Mouse (Mus musculus): Measurements from ENCODE around the gene Pex6. TPM values are rescaled to one million over a fixed set of nuclear protein-coding genes. Genes with fewer than 3 reads are reported as not detected.
A peak's percentile ranks its signal among the peaks of the same experiment; 100 is the strongest.

Gene Pex6
- 33.9 and 38.0 TPM in 2 replicates for polyA plus RNA-seq (2016; fragmentation: Nextera tagmentation; extraction: Ambion mirVana)

DNA sequence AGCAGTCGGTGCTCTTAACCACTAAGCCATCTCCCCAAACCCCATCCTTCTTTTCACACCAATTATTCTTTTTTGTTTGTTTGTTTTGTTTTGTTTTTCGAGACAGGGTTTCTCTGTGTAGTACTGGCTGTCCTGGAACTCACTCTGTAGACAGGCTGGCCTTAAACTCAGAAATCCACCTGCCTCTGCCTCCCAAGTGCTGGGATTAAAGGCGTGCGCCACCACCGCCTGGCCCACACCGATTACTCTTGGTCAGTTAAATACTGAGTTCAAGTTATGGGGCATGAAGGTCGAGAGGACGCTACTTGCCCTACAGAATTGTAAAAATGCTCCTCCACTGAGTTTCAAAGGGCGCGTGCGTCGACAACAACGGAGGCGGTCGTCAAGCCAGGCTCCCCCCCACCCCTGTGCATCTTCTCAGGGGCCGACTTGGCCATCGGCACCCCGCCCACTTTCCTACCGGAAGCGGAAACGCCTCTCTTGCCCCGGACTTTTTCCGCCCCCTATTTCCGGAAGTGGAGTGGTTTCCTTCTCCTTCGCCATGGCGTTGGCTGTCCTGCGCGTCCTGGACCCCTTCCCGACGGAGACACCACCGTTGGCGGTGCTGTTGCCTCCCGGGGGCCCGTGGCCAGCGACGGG is at the start of gene Pex6:
Gene Pex6 (plus strand): TSS at position 505 of the 639 bp plus-strand sequence.
- 9% methylated on average over 35 of the region's 36 CpGs for WGBS
- peak; percentile 90 for ATAC-seq (ENCODE audit: low FRiP score)
- Histone ChIP-seq H3K27ac (peak within 1 kb of the TSS; percentile 76), H3K4me1 (peaks cover 21% of the 10 kb centered on the region), H3K27me3 (no peaks in the 10 kb centered on the region), H3K4me3 (peak within 1 kb of the TSS; percentile 100), H3K9me3 (replicated peaks) (no peaks in the 10 kb centered on the region), H3K9ac (peak within 1 kb of the TSS; percentile 96), H3K4me2 (replicated peaks) (peak within 1 kb of the TSS; percentile 100), H3K36me3 (peaks cover 27% of the 10 kb centered on the region)

GRCm38 (mm10) chr17:46661981-46662380 is 49.3 kb upstream of the Pex6 start:
- Histone ChIP-seq H3K4me1 (no peaks in the 10 kb centered on the region), H3K9ac (no peak overlapping the region), H3K9me3 (replicated peaks) (no peaks in the 10 kb centered on the region), H3K27me3 (no peaks in the 10 kb centered on the region), H3K4me2 (replicated peaks) (no peak overlapping the region), H3K36me3 (peaks cover 98% of the 10 kb centered on the region), H3K27ac (no peak overlapping the region), H3K4me3 (no peak overlapping the region)
- WGBS, result 89% methylated on average over 12 of the region's 12 CpGs
- no peak for ATAC-seq (ENCODE audit: low FRiP score)

DNA sequence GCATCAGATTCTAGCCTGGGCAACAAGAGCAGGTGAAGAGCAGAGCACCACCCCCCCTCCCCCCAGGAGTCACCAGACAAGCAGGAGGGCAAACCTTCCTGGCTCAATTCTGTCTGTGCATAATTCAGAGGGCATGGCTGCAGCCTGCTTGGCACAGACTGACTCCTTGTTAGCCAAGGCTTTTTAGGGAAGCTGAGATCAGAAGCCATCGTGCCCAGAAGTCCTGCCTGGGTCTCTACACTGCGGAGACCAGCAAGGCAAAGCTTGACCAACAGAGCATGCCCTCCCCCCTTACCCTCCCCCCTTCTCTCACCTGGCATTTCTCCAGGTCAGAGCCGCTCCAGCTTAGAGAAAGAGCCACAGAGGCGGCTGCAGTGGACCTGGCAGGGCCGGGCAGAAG is 48.5 kb upstream of the Pex6 start:
- Histone ChIP-seq H3K9ac (no peak overlapping the region), H3K27ac (no peak overlapping the region), H3K27me3 (no peaks in the 10 kb centered on the region), H3K4me3 (no peak overlapping the region), H3K36me3 (peaks cover 94% of the 10 kb centered on the region), H3K9me3 (replicated peaks) (no peaks in the 10 kb centered on the region), H3K4me2 (replicated peaks) (no peak overlapping the region), H3K4me1 (no peaks in the 10 kb centered on the region)
- WGBS, result 100% methylated on average over 5 of the region's 5 CpGs
- ATAC-seq (ENCODE audit: low FRiP score), result no peak

GRCm38 (mm10) chr17:46667712-46668111 is 43.6 kb upstream of the Pex6 start:
- Histone ChIP-seq H3K9ac (no peak overlapping the region), H3K4me3 (no peak overlapping the region), H3K27me3 (no peaks in the 10 kb centered on the region), H3K4me1 (no peaks in the 10 kb centered on the region), H3K9me3 (replicated peaks) (no peaks in the 10 kb centered on the region), H3K4me2 (replicated peaks) (no peak overlapping the region), H3K27ac (no peak overlapping the region), H3K36me3 (peaks cover 73% of the 10 kb centered on the region)
- no peak for ATAC-seq (ENCODE audit: low FRiP score)
- 90% methylated on average over 16 of the region's 16 CpGs for WGBS

DNA sequence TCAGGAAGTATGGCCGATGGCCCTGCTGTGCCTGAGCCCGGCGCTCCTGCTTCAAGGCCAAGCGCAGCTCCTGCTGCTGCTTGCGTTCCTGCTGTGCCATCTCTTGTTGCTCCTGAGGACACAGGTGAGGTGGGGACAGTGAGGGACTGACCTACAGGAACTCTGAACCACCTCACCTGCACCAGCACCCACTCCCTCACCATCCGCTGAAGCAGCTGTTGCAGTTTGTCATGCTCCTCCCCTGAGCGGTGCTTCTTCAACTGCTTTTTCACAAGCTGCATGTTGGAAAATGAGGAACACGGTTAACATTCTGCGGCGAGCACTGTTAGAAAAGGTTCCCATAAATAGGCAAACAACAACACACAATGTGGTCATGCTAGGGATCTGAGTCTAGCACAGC is 41.4 kb upstream of the Pex6 start:
- Histone ChIP-seq H3K4me3 (no peak overlapping the region), H3K27ac (no peak overlapping the region), H3K27me3 (no peaks in the 10 kb centered on the region), H3K9ac (no peak overlapping the region), H3K4me2 (replicated peaks) (no peak overlapping the region), H3K36me3 (peaks cover 57% of the 10 kb centered on the region), H3K9me3 (replicated peaks) (no peaks in the 10 kb centered on the region), H3K4me1 (peaks cover 17% of the 10 kb centered on the region)
- 95% methylated on average over 10 of the region's 10 CpGs for WGBS
- no peak for ATAC-seq (ENCODE audit: low FRiP score)

DNA sequence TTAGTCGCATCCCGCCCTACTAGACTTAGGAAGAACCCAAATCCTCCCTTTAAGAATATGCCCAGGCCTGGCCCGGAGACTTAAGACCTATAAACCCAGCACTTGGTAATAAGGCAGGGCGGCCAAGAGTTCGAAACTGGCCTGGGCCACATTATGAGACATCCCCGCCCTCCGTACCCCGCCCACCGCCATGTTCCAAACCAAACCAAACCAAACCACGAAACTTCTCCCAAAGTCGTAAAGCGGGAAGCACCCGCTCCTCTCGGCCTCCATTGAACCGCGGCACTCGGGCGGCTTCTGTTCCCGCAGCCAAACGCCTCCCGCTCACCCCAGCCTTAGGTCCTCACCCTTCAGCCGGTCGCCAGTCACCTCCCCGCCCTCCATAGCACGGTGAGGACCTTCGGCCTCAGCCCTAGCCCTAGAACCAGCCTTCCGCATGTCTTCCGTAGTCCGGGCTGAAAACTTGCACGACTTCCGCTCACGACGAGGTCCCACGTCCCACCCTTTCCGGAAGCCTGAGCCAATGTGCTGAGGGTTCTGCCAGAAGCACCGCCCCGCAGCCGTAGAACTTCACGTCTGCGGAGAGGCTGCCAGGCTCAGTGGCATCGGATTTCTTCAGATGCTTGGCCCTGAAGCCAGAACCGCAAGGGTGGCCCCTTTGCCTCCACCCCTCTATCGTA is 37.3 kb upstream of the Pex6 start, which contains the start of gene Rrp36:
Gene Rrp36 (minus strand): TSS at position 503 of the 680 bp plus-strand sequence.
- ATAC-seq (ENCODE audit: low FRiP score), result peak; percentile 89
- Histone ChIP-seq H3K4me3 (peak within 1 kb of the TSS; percentile 89), H3K9ac (peak within 1 kb of the TSS; percentile 76), H3K27ac (peak within 1 kb of the TSS; percentile 80), H3K36me3 (peaks cover 62% of the 10 kb centered on the region), H3K27me3 (no peaks in the 10 kb centered on the region), H3K4me1 (peaks cover 28% of the 10 kb centered on the region), H3K4me2 (replicated peaks) (peak within 1 kb of the TSS; percentile 92), H3K9me3 (replicated peaks) (no peaks in the 10 kb centered on the region)
- WGBS, result 1% methylated on average over 43 of the region's 43 CpGs

DNA sequence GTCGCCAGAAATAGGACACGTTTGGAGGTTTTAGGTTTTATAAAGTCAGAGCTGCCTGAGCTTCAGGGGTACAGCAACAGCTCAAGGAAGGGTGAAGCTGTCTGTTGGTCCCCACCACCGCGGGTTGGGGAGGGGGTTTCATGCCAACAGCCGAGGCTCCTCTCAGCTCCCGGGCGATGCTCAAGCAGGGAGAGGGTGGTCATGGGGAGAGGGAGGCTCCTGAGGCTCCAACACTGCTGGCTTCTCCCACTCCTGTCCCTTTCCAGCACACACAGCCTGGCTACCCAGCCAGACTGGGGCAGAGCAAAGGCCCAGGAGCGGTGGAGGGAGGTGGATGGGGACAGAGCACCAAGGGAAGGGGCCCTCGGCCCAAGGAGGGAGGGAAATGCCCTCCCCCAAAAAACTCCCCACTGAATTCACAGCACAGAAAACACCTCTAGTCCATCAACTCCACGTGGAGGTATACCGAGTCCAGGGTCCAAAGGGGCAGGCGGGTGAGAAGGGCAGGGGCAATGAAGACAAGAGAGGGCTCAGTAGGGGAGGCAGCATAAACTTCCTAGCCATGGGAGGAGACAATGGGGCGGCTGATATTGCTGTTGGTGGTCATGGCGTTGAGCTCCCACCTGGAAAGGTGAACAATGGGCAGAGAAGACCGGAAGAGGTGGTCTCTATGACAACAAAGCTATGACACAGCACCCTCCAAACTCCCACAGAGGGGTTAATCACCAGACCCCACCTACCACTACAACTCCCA is 36.6 kb upstream of the Pex6 start:
- Histone ChIP-seq H3K27me3 (no peaks in the 10 kb centered on the region), H3K4me1 (peaks cover 35% of the 10 kb centered on the region), H3K4me3 (peak overlapping the region; percentile 89), H3K9ac (peak overlapping the region; percentile 76), H3K36me3 (peaks cover 55% of the 10 kb centered on the region), H3K27ac (peak overlapping the region; percentile 80), H3K4me2 (replicated peaks) (peak overlapping the region; percentile 92), H3K9me3 (replicated peaks) (no peaks in the 10 kb centered on the region)
- peak; percentile 44 for ATAC-seq (ENCODE audit: low FRiP score)
- WGBS, result 12% methylated on average over 15 of the region's 15 CpGs

GRCm38 (mm10) chr17:46678416-46678815 is 32.8 kb upstream of the Pex6 start, which contains the start of gene Mea1:
Mea1 (plus strand) TSS chr17:46678793.
- peak within 1 kb of the TSS; percentile 82 for H3K9ac ChIP-seq
- H3K4me3 ChIP-seq, result peak within 1 kb of the TSS; percentile 50
- no peaks in the 10 kb centered on the region for H3K9me3 ChIP-seq (replicated peaks)
- H3K4me2 ChIP-seq (replicated peaks), result peak within 1 kb of the TSS; percentile 92
- ATAC-seq (ENCODE audit: low FRiP score), result no peak
- no peaks in the 10 kb centered on the region for H3K27me3 ChIP-seq
- peaks cover 37% of the 10 kb centered on the region for H3K4me1 ChIP-seq
- peaks cover 52% of the 10 kb centered on the region for H3K36me3 ChIP-seq
- H3K27ac ChIP-seq, result peak within 1 kb of the TSS; percentile 30; the same call in 1 of the 2 replicates
- WGBS, result 96% methylated on average over 8 of the region's 9 CpGs

DNA sequence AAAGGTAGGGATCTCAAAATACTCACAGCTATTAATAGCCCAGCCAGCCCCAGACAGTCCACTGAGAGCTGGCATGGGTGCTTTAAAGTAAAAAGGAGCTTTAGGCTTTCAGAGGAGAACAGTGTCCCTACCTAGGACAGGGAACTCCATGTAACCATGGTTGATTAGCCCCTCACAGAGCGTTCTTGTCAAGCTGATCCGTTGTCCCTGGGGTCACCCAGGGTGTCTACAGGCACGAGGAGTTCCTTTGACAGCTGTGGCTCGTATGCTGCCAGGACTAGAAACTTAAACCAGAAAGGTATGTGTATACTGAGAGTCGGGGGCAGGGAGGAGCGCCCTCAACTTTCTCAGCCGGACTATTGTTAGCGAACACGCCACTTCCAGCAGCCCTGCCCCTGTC is 32.4 kb upstream of the Pex6 start:
- Histone ChIP-seq H3K36me3 (peaks cover 57% of the 10 kb centered on the region), H3K9ac (peak overlapping the region; percentile 82), H3K9me3 (replicated peaks) (no peaks in the 10 kb centered on the region), H3K4me1 (peaks cover 33% of the 10 kb centered on the region), H3K27ac (no peak overlapping the region), H3K4me2 (replicated peaks) (peak overlapping the region; percentile 92), H3K27me3 (no peaks in the 10 kb centered on the region), H3K4me3 (peak overlapping the region; percentile 50)
- no peak for ATAC-seq (ENCODE audit: low FRiP score)
- WGBS, result 67% methylated on average over 9 of the region's 9 CpGs

GRCm38 (mm10) chr17:46679843-46680759 is 31.2 kb upstream of the Pex6 start:
- peaks cover 62% of the 10 kb centered on the region for H3K36me3 ChIP-seq
- H3K4me1 ChIP-seq, result peaks cover 25% of the 10 kb centered on the region
- no peaks in the 10 kb centered on the region for H3K27me3 ChIP-seq
- peak overlapping the region; percentile 78 for H3K27ac ChIP-seq
- peak overlapping the region; percentile 50 for H3K4me3 ChIP-seq
- ATAC-seq (ENCODE audit: low FRiP score), result no peak; the same call in 1 of the 2 replicates
- H3K9me3 ChIP-seq (replicated peaks), result no peaks in the 10 kb centered on the region
- peak overlapping the region; percentile 82 for H3K9ac ChIP-seq
- peak overlapping the region; percentile 92 for H3K4me2 ChIP-seq (replicated peaks)
- 1% methylated on average over 34 of the region's 34 CpGs for whole genome bisulfite sequencing

GRCm38 (mm10) chr17:46680760-46681373 is 30.4 kb upstream of the Pex6 start, which contains the start of gene Klhdc3:
Klhdc3 (minus strand) TSS chr17:46680914.
- Histone ChIP-seq H3K4me1 (peaks cover 24% of the 10 kb centered on the region), H3K27ac (peak within 1 kb of the TSS; percentile 80), H3K27me3 (no peaks in the 10 kb centered on the region), H3K4me2 (replicated peaks) (peak within 1 kb of the TSS; percentile 92), H3K9me3 (replicated peaks) (no peaks in the 10 kb centered on the region), H3K4me3 (peak within 1 kb of the TSS; percentile 50), H3K36me3 (peaks cover 63% of the 10 kb centered on the region), H3K9ac (peak within 1 kb of the TSS; percentile 82)
- WGBS, result 0% methylated on average over 49 of the region's 49 CpGs
- ATAC-seq (ENCODE audit: low FRiP score), result peak; percentile 97
